8 mouse cellular contexts compared by ENCODE assay signal in genomic region chr8:120190810-120191413, GRCm38 (mm10). TPM values are rescaled to one million over a fixed set of nuclear protein-coding genes. Genes with fewer than 3 reads are reported as not detected.
DNase-seq lines count a peak whose midpoint lies in the region; ATAC-seq and TF ChIP-seq lines count a peak whose summit lies in the region.

No protein-coding gene starts in this region.

- 51% methylated on average over 20 of the region's 20 CpGs for WGBS in hindbrain, embryonic 10.5 days
- WGBS in liver, postnatal 0 days (ENCODE audit: insufficient replicate concordance), result 53% methylated on average over 17 of the region's 20 CpGs

- DNase-seq in cerebellum, adult 9-11 months, result peak; percentile 94
- peak; percentile 76 to 82 for DNase-seq in frontal cortex, postnatal 10 days (ENCODE audit: low spot score in 2 of 2)
- DNase-seq in hindbrain, embryonic 10.5 days (ENCODE audit: low spot score), result peak; percentile 53
- peak; percentile 82 to 85 for DNase-seq in layer of hippocampus, adult 8-10 months (ENCODE audit: low spot score in 2 of 2)
- DNase-seq in liver, postnatal 0 days, result peak; percentile 86
- peak; percentile 95 for DNase-seq in ovary, postnatal 10 days (ENCODE audit: low spot score)

- H3K36me3 ChIP-seq in ES-Bruce4 (ENCODE audit: control insufficient read depth, insufficient read depth, low read length, poor library complexity, severe bottlenecking), result no peaks in the 10 kb centered on the region
- no peaks in the 10 kb centered on the region for H3K36me3 ChIP-seq in hindbrain, embryonic 10.5 days
- H3K36me3 ChIP-seq in liver, postnatal 0 days (replicated peaks; ENCODE audit: insufficient read depth, low read length), result no peaks in the 10 kb centered on the region

- TF ChIP-seq EP300 in ES-Bruce4 (IDR thresholded peaks at IDR 0.05; ENCODE audit: insufficient read depth, low read depth, low read length), result no peak
- no peak for TF ChIP-seq EP300 in liver, postnatal 0 days (IDR thresholded peaks at IDR 0.05; ENCODE audit: low read depth)

- no peaks in the 10 kb centered on the region for H3K4me1 ChIP-seq in ES-Bruce4 (ENCODE audit: control insufficient read depth, insufficient read depth, low read length)
- H3K4me1 ChIP-seq in hindbrain, embryonic 10.5 days (replicated peaks), result peaks cover 38% of the 10 kb centered on the region
- 0 out of 2 replicates have a peak, but pooled peaks cover 3% of the 10 kb centered on the region for H3K4me1 ChIP-seq in liver, postnatal 0 days (ENCODE audit: insufficient read depth)

- no peaks in the 10 kb centered on the region for H3K27me3 ChIP-seq in ES-Bruce4 (ENCODE audit: control insufficient read depth, insufficient read depth, low read length, poor library complexity, severe bottlenecking)
- peaks cover 9% of the 10 kb centered on the region; the same call in 1 of the 2 replicates for H3K27me3 ChIP-seq in hindbrain, embryonic 10.5 days (ENCODE audit: insufficient read depth, poor library complexity, severe bottlenecking)
- no peaks in the 10 kb centered on the region for H3K27me3 ChIP-seq in liver, postnatal 0 days (ENCODE audit: insufficient read depth, low read length)

- peak; percentile 96 for ATAC-seq in liver, postnatal 0 days
- ATAC-seq in monocyte, adult 5-6 weeks (replicated peaks; ENCODE audit: insufficient number of reproducible peaks, low FRiP score, low TSS enrichment, poor library complexity, severe bottlenecking), result no peak

- peak overlapping the region; percentile 64 for H3K4me2 ChIP-seq in liver, postnatal 0 days (ENCODE audit: low read depth, low read length)

- H3K4me3 ChIP-seq in ES-Bruce4 (ENCODE audit: low read depth, low read length), result 0 out of 2 replicates have a peak overlapping the region, but pooled peaks have one; percentile 5
- peak overlapping the region; percentile 32 for H3K4me3 ChIP-seq in hindbrain, embryonic 10.5 days
- H3K4me3 ChIP-seq in liver, postnatal 0 days (ENCODE audit: low read depth, low read length), result peak overlapping the region; percentile 15; the same call in 1 of the 2 replicates

- H3K9ac ChIP-seq in ES-Bruce4 (ENCODE audit: low read depth, poor library complexity, severe bottlenecking), result peak overlapping the region; percentile 33; the same call in 1 of the 2 replicates
- H3K9ac ChIP-seq in liver, postnatal 0 days (replicated peaks), result peak overlapping the region; percentile 30; the same call in 1 of the 2 replicates

- no peak overlapping the region for H3K27ac ChIP-seq in ES-Bruce4 (ENCODE audit: insufficient read depth, low read length)
- H3K27ac ChIP-seq in hindbrain, embryonic 10.5 days, result peak overlapping the region; percentile 79
- H3K27ac ChIP-seq in liver, postnatal 0 days (ENCODE audit: low read depth), result no peak overlapping the region

- peak; percentile 1 for TF ChIP-seq CTCF in ES-Bruce4 (IDR thresholded peaks at IDR 0.05; ENCODE audit: low read depth, low read length)
- no peak for TF ChIP-seq CTCF in liver, postnatal 0 days (IDR thresholded peaks at IDR 0.05; ENCODE audit: low read depth)

- TF ChIP-seq POLR2A in ES-Bruce4 (IDR thresholded peaks at IDR 0.05; ENCODE audit: insufficient read depth, low read length), result no peak

- peaks cover 3% of the 10 kb centered on the region; the same call in 1 of the 2 replicates for H3K9me3 ChIP-seq in ES-Bruce4 (replicated peaks; ENCODE audit: control insufficient read depth, insufficient read depth, low read length, poor library complexity, severe bottlenecking)
- no peaks in the 10 kb centered on the region for H3K9me3 ChIP-seq in hindbrain, embryonic 10.5 days
- no peaks in the 10 kb centered on the region for H3K9me3 ChIP-seq in liver, postnatal 0 days (ENCODE audit: low read length)

RNA-seq across cellular contexts. Expression of gene Fam92b, which starts 13.6 kb away (rescaled TPM):
- polyA plus RNA-seq in ES-Bruce4 (2011; ENCODE audit: insufficient read depth, insufficient read length, low read depth, missing spikeins), result not detected in 2 replicates
- 0.95 and 4.1 TPM in 2 replicates for polyA plus RNA-seq in hindbrain, embryonic 10.5 days (2016; fragmentation: Nextera tagmentation; extraction: Ambion mirVana)
- 1 to 10 TPM in 1 of 4 experiments, under 1 TPM in 2, not detected in 1; 0.41 to 1.1 (median 0.43) TPM for total RNA-seq in layer of hippocampus, adult 8-10 months (2022)
- polyA plus RNA-seq in liver, postnatal 0 days (2015; fragmentation: Nextera tagmentation; extraction: Ambion mirVana), result not detected in 2 replicates
- total RNA-seq in monocyte, adult 5-6 weeks (2017), result not detected in 3 replicates

RNA-seq across cellular contexts. Expression of gene Gse1, which starts 37.3 kb away (rescaled TPM):
- 20.7 and 31.8 TPM in 2 replicates for polyA plus RNA-seq in ES-Bruce4 (2011; ENCODE audit: insufficient read depth, insufficient read length, low read depth, missing spikeins)
- 14.3 and 22.9 TPM in 2 replicates for polyA plus RNA-seq in hindbrain, embryonic 10.5 days (2016; fragmentation: Nextera tagmentation; extraction: Ambion mirVana)
- 100 to 1,000 TPM; 114 to 136 (median 127) TPM for total RNA-seq in layer of hippocampus, adult 8-10 months (2022)
- 7.1 and 7.7 TPM in 2 replicates for polyA plus RNA-seq in liver, postnatal 0 days (2015; fragmentation: Nextera tagmentation; extraction: Ambion mirVana)
- total RNA-seq in monocyte, adult 5-6 weeks (2017), result 9.9 to 23.3 TPM (median 10.5 TPM) in 3 replicates
